Mouse (Mus musculus) inflammation-experienced regulatory T-cells, adult 6 months (primary cell): ENCODE data around the gene Epn2. TPM values are rescaled to one million over a fixed set of nuclear protein-coding genes. Genes with fewer than 3 reads are reported as not detected.

Source experiments
- ATAC-seq: one replicate; pipeline ENCODE4 v1.8.0; 2017
- polyA plus RNA-seq, 3 experiments: library from polyadenylated mRNA; unstranded; fragments of 100-300 nt; shearing (Covaris generic); gene quantifications; one replicate each; pipeline ENCODE4 v1.2.1; 2017

Epn2 gene
- polyA plus RNA-seq, 3 experiments from 2014 or later = 0.19 to 0.77 (median 0.30) TPM

DNA sequence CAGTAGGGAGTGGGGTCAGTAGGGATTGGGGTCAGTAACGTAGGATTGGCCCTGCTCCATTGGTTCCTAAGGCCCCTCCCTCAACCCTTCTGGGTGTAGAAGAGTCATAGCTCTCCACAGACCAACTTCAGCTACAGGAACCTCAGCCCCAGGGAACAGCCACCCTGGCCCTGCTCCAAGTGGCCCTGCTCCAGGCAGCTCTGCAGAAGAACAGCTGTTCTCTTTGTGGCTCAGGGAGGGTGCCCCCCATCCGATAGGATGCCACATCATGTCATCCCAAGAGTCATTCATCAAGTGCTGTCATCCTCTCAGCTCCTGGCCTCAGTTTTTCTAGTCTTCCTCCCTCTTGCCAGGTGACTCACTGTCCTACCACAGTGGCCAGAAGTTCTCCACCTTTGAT, 92.1 kb downstream of the Epn2 start:
- ATAC-seq = no peak

DNA sequence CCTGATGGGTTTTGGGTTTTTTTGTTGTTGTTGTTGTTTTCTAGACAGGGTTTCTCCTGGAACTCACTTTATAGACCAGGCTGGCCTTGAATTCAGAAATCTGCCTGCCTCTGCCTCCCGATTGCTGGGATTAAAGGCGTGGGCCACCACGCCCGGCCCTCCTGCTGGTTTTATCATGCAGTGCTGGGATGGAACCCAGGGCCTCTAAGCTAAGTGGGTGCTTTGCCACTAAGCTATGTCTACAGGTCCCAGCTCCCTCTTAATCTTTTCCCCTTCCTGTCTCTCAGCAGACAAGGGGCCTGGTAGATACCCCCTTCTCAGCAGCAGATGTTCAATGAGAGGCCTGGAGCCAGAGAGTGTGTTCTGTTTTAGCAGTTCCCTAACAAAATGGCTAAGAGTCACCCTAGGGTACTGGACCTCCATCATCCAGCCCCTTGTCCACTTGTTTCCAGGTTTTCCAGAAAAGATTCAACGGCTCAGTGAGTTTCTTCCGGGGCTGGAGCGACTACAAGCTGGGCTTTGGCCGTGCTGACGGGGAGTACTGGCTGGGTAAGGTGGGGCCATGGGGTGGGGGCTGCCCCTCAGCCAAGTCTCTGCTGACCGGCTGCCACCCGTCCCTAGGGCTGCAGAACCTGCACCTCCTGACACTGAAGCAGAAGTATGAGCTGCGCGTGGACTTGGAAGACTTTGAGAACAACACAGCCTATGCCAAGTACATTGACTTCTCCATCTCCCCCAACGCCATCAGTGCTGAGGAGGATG, 92.8 kb downstream of the Epn2 start:
- no peak for ATAC-seq

DNA sequence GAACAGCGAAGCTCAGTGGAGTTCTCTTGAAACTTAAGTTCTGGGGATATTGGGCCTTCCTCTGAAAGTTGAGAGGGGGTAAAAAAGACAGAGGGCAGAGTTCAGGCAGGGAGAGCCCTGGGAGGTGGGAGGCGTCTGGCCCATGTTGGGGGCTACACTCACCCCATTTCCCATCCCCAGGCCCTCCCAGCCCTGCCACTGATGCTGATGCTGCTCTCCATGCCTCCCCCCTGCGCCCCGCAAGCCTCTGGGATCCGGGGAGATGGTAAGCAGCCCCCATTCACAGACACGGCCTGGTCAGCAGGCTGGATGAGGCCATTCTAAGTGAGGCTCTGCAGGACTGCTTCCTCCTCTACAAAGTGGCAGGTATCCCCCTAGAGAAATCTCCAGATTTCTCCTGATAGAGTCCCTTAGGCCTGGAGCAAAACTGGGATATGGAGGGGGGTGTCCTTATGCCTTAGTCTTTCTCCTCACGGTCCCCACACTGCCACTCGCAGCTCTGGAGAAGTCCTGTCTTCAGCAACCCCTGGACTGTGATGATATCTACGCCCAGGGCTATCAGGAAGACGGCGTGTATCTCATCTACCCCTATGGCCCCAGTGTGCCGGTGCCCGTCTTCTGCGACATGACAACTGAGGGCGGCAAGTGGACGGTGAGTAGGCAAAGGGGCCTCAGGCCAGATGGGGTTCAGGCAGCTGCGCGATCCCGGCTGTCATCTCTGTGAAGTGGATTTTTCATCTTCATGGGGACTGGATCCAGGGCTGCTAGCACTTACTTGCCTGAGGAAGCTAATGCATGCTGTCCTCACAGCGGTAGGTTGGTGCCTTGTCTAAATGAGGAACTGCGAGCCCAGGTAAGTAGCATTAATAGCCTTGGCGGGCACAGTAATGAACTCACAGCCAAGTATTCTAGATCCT, 93.7 kb downstream of the Epn2 start:
- no peak for ATAC-seq

- ATAC-seq = no peak
Observed at GRCm38 (mm10) chr11:61484613-61485540, 94.6 kb downstream of the Epn2 start, which contains the start of gene Mfap4. Mfap4 (plus strand) TSS chr11:61485431.

- no peak for ATAC-seq
Observed at GRCm38 (mm10) chr11:61484256-61484612, 95.3 kb downstream of the Epn2 start.

DNA sequence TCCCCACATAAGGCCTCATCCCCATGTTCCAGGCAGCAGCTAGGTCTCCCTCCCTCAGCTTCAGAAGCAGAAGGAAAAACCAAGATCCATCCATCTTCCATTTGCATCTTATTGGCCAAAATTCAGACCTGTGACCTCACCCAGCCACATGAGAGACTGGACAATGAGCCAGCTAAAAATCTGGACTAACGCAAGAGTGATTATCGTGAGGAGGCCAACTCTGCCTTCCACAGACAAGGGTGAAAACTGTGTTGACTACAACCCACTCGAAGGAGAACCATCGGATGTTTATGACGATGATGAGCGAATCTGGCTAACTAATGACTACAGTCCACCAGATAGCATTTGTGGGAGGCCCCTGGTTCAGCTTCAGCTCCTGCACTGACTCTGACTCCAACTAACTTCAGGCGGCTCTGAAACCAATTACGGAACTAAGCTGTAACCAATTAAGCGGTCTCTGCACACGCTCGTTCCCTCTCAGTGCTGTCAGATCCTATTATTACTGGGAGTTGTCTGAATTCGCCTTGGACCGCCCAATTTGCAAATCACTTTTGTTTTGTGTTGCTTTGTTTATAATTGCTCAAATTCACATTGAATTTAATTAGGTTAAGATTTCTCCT, 96.2 kb downstream of the Epn2 start:
- no peak for ATAC-seq

GRCm38 (mm10) chr11:61481239-61482090, 98.0 kb downstream of the Epn2 start:
- peak; percentile 25 for ATAC-seq

- ATAC-seq = no peak
Observed at GRCm38 (mm10) chr11:61478788-61479187, 100.7 kb downstream of the Epn2 start.

DNA sequence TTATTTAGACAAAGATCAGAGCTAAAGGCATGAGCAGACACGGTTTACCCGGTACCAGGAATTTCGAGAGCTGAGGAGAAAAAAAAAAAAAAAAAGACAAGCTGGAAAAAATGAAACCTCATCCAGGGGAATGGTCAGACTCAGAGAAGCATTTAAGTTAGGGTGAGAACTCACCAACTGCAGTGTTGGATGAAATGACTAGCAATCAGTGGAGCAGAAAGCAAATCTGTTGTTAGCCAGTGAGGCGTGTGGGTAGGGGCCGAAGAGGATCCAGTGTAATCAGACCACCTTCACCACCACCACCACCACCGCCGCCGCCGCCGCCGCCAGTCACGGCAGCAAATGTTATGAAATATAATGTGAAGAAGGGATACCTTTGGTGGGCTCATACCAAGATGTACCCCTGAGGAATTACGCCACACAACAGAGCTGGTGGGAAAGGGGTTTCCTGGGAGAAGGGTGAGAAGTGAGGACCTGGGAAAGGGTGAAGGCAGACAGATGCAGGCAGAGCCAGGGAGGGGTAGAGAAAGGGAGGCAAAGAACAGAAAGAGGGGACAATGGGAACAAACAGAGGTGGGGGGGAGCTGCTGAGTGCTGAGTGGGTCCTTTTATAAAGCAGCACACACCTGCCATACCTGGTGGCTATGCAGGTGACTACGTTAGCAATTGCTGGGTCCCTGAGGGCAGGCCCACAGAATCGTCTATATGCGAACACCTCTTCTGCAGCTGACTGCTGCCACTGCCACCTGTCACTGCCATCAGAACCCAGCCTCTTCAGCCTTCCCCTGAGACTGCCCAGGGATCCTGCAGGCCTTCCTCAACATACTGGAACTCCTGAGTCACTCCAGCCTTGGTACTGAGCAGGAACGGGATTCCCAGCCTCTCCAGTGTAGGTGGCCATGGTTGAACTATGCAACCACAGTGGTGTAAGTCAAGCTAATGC, 101.7 kb downstream of the Epn2 start:
- ATAC-seq = no peak

DNA sequence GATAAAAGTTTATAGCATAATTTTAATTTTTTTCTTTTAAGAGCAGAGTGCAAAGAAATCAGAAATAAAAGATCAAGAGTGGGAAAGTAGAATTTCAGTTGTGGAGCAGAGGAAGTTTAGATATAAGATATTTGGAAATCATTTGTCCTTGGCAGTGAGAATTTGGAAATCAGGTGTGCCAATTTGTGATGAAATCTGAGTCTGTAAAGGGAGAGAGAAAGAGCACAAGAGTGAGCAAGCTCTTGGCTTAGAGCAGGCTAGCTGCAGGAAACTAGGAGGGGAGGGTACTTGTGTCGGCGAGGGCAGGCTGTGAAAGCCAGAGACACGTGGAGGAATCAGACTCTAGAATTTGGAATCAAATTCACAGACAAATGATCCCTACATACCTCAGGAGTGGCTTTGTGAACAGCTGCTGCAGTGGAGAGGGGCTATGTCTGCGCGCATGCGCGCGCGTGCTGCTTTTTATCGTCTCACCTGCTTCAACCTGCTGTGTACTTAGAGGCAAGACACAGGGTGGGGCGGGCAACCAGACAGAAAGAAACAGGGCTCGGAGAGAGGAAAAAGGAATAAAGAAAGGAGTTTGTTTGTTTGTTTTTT, 102.6 kb downstream of the Epn2 start:
- ATAC-seq = no peak

GRCm38 (mm10) chr11:61473630-61474029, 105.9 kb downstream of the Epn2 start:
- ATAC-seq = no peak

DNA sequence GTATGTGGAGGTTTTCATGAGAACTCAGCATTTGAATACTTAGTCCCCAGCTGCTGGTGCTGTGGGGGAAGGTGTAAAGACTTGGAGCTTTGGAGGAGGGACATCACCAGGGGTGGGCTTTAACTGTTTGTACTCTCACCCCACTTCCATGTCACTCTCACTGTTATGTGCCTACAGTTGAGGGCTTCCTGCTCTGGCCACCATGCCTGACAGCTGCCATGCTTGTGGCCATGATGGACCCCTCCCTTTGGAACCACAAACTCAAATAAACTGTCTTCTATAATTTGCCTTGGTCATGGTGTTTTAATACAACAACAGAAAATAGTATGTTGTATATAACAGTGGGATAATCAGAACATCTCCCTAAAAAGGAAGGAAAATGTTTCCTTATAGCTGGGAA, 108.6 kb downstream of the Epn2 start:
- ATAC-seq = no peak

- no peak for ATAC-seq
Observed at GRCm38 (mm10) chr11:61469317-61469917, 110.1 kb downstream of the Epn2 start.

GRCm38 (mm10) chr11:61468534-61468933, 111.0 kb downstream of the Epn2 start:
- ATAC-seq = no peak

Other genes starting within 250 kb of the Epn2 start
- not detected for gene Slc47a2, start 236.8 kb downstream of the Epn2 start, polyA plus RNA-seq
- gene Slc47a1, start 201.3 kb downstream of the Epn2 start, polyA plus RNA-seq = not detected
- gene Rnf112, start 125.6 kb downstream of the Epn2 start, polyA plus RNA-seq = not detected
- gene Mfap4, start 94.3 kb downstream of the Epn2 start, polyA plus RNA-seq = not detected
- 1 to 10 TPM; 5.6 to 8.9 (median 8.1) TPM for gene Mapk7, start 85.3 kb downstream of the Epn2 start, polyA plus RNA-seq
- gene B9d1, start 74.5 kb downstream of the Epn2 start, polyA plus RNA-seq = 1 to 10 TPM; 2.2 to 4.4 (median 2.4) TPM
- 100 to 1,000 TPM; 180 to 210 (median 192) TPM for gene Grap, start 73.6 kb upstream of the Epn2 start, polyA plus RNA-seq
- under 1 TPM; 0.19 to 0.57 (median 0.19) TPM for gene Fam83g, start 104.4 kb upstream of the Epn2 start, polyA plus RNA-seq
- gene Slc5a10, start 141.1 kb upstream of the Epn2 start, polyA plus RNA-seq = under 1 TPM in 1 of 3 experiments, not detected in 2; 0.38 TPM
- 10 to 100 TPM; 25.4 to 34.4 (median 31.2) TPM for gene Prpsap2, start 182.4 kb upstream of the Epn2 start, polyA plus RNA-seq